Mouse (Mus musculus) retina, postnatal 7 days (tissue): Measurements from ENCODE around the gene Wnk4.
"Not testable (repeated sequence)": the region's sequence is repeated elsewhere in the genome, so short reads cannot be mapped to it uniquely, and the experiment has no call there.

Experiments
- DNase-seq: peaks from one replicate; pipeline ENCODE4 v3.0.0-alpha.2; 2012; ENCODE audit warnings: low read depth, low spot score

The Wnk4 gene

GRCm38 (mm10) chr11:101315665-101316500 is 55.5 kb downstream of the Wnk4 start, which contains the start of gene Psme3:
TSS of gene Psme3 (plus strand) at chr11:101316213.
- DNase-seq: peak; percentile 90

GRCm38 (mm10) chr11:101316501-101316917 is 56.1 kb downstream of the Wnk4 start:
- no peak for DNase-seq

GRCm38 (mm10) chr11:101323609-101324008 is 63.2 kb downstream of the Wnk4 start:
- peak; percentile 50 for DNase-seq

GRCm38 (mm10) chr11:101324763-101325162 is 64.4 kb downstream of the Wnk4 start, which contains the start of gene Aoc2:
TSS of gene Aoc2 (plus strand) at chr11:101325063.
- DNase-seq: no peak

GRCm38 (mm10) chr11:101325201-101325600 is 64.8 kb downstream of the Wnk4 start:
- DNase-seq: not testable (repeated sequence)

- no peak for DNase-seq
Observed at GRCm38 (mm10) chr11:101326147-101326546, 65.8 kb downstream of the Wnk4 start.
